Mouse (Mus musculus) embryonic fibroblast, embryonic 13.5 days (primary cell): ENCODE measurements around the gene Hcfc1.

Experiments used
- CTCF ChIP-seq: IDR thresholded peaks from 2 replicates; pipeline ENCODE4 v1.5.1; 2011; ENCODE audit warnings: mild to moderate bottlenecking, control low read depth, low read length, moderate library complexity, borderline replicate concordance; ENCODE audit not compliant: insufficient read depth
- POLR2A ChIP-seq: IDR thresholded peaks from 2 replicates; pipeline ENCODE4 v1.6.1; 2011; ENCODE audit warnings: low read depth, mild to moderate bottlenecking, control low read depth, low read length, moderate library complexity

GRCm38 (mm10) chrX:73914827-73915703, 51.1 kb downstream of the Hcfc1 start:
- TF ChIP-seq POLR2A = peak; percentile 63
- no peak for TF ChIP-seq CTCF
